Mouse (Mus musculus) E14TG2a.4 (cell line): ENCODE measurements at regions not wholly inside any gene's neighbourhood (a gene's known extent, or its start where the extent isn't known, plus 50 kb on each side); places are given as distances from the start of the nearest gene placed in this dataset.

Experiments used
- CTCF ChIP-seq: conservative IDR thresholded peaks from 2 replicates; pipeline ENCODE4 v1.5.1; 2014; ENCODE audit warnings: low read length
- POU5F1 ChIP-seq: IDR thresholded peaks from 2 replicates; pipeline ENCODE4 v1.6.1; 2014; ENCODE audit warnings: low read length, borderline replicate concordance

DNA sequence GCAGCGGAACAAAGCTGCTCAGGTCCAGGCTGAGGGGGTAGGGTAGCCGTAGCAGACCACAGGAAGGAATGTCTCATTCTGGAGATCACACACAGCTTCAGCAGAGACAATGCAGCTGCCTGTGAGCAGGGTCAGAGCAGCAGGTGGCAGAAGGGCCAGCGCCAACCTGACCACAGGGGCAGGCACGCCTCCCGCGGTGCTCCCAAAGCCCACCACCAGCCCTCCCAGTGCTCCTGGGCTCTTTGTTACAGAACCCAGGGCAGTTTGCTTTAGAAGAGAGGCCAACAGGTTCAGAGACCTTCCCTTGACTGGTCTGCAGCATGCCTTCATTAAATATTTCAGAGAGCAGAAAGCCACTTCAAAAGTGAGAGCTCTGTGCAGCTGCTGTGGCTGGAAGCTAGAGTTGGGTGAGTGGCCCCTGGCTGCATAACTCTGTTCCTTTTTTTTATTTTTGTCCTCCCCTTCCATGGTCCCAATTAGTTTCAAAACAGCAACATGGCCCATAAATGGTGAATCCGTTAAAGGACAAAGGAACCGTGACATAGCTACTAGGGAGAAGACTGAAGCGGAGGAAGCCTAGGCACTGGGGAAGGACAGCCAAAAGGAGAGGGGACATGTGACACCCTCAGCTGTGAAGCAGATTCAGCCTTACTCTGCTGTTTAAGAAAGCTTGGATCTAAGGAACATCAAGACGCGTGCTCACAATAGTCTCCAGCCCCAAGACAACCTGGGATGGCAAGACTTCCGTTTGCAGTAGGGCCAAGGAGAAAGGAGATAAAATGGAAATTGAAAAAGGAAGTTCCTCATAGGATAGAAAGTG lies 350.9 kb upstream of the Cdh5 start:
- no peak for TF ChIP-seq CTCF
- TF ChIP-seq POU5F1, result no peak
